Mouse (Mus musculus): ENCODE measurements at regions not wholly inside any gene's neighbourhood (a gene's known extent, or its start where the extent isn't known, plus 50 kb on each side); places are given as distances from the start of the nearest gene placed in this dataset.
A peak's percentile ranks its signal among the peaks of the same experiment; 100 is the strongest.

DNA sequence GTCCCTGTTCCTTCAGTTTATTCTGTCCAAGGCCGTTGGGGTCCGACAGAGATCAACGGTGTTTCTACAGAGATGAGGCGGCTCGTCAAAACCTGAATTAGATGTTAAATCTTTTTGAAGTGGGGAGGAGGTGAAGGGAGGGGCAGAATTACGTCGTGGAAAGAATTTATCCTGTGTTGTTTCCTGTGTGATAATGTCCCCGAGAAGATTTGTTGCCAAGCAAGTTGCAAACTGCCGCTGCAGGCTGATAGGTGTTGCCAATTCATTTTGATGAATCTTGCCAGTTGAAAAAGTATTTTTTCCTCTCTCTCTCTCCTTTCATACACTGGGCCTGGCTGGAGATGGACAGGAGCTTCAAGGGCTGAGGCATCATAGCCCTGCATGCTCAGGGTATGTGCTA is 656.8 kb downstream of the Dhx35 start:
- intact Hi-C loops (cut with DNase I), result no loop called here

DNA sequence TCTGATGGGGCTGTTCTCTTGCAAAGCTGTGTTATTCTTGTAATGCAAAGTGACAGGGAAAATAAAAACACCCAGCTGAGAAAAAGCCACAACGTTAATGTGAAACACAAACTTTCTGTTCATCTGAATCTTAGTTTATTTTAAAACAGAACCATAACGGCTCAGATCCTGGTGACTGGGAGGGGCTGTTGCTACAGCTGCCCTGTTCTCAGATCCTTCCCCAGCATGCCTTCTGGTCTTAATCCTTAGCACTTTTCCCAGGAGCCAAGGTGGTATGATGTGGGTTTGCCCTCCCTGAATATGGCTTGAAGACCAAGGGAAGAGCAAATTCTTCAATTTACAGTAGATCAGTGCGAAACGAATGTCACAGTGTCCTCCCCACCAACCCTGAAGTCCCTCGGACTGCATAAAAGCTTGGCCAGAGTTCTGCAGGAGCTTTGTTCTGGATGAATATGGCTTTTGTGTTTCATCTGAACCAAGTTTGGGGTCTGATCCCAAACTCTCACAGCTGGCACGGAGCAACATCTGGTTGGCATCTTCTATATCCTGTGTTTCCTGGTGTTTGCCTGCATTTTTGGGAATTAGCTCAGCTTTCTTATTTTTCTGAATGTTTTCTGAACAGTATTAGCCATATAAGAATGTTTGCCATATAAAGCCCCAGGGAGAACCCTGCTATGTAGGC is 686.9 kb downstream of the Dhx35 start:
- DNase-seq, result no peak
- intact Hi-C loops (cut with DNase I), result no loop called here

More for the DNA sequence above, 656.8 kb downstream of the Dhx35 start:
- DNase-seq, result no peak

DNA sequence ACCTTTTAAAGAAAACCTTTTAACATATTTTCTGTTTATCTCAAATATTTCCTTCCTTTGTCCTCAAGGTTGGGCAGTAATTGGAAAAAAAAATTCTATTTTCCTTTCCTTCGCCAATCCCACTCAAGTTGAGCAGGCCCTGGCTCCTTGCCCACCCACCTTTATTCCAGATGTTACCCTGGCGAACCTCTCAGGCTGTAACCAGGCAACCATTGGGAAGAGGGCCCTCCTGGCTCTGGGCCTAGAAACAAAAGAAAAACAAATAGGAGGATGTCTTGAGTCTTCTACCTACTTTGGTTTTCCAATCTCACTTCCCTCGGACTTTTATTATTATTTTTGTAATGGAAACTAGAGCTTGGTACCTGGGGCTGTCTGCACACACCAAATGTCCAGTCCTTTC is 696.5 kb downstream of the Dhx35 start:
- intact Hi-C loops (cut with DNase I), result no loop called here
- DNase-seq, result peak; percentile 49 to 73

DNA sequence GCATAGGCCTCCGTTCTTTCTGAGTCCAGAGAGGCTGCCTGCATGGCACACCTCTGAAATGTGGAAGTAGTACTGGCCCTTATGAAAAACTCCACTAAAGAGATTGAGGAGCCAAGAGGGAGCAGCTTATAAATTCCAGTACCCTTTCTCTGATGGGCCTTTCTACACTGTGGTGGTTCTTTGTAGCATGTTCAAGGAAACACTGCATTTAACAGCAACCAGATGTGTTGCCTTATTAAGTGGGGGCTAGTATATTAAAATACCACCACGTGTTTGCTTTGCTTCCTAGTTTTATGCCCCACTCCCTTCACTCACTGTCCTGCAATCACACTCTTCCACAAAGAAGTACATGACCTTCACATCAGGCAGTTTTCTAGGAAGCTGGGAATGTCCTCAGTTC is 704.1 kb downstream of the Dhx35 start:
- intact Hi-C loops (cut with DNase I), result loop anchor here (5.0 kb wide), 1 partner anchor 1414 kb away; the partner anchor contains the start of gene Emilin3
- no peak for DNase-seq

DNA sequence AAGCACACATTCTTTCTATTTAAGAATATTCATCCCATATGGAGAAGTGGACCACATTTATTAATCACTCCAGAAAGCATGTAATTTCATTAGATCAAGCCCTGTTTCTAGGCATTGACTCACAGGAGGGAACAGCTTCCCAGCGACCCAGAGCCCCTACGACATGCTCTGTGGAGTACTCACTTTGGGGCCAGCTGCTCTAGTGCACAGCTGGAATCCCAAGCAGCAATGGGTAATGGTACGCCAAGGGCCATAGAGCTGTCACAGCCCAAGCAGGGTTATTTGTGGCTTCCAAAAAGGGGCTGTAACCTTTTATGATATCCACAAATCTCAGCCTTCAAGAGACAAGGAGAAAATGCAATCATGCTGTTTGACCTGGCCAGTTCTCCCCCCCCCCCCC is 706.4 kb downstream of the Dhx35 start:
- intact Hi-C loops (cut with DNase I), result loop anchor here (10.0 kb wide), 1 partner anchor 156 kb away; no protein-coding TSS in a partner anchor
- DNase-seq, result no peak

DNA sequence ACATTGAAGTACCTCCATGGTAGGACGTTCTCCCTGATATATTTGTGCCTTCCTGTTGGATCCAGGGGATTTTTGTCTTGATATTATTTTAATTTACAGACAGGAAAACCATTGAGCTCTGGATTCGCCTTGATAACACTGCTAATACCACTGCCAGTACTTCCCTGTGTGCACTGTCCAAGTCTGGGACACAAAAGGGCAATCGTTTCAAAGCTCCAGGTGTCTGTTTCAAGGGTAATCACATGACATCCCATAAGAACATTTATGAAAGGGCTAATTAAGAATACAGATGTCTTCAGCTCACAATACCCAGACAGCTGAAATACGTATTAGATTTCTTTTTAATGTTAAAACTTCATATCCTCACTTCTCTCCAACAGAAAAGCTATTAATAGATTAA is 724.5 kb downstream of the Dhx35 start:
- intact Hi-C loops (cut with DNase I), result no loop called here

DNA sequence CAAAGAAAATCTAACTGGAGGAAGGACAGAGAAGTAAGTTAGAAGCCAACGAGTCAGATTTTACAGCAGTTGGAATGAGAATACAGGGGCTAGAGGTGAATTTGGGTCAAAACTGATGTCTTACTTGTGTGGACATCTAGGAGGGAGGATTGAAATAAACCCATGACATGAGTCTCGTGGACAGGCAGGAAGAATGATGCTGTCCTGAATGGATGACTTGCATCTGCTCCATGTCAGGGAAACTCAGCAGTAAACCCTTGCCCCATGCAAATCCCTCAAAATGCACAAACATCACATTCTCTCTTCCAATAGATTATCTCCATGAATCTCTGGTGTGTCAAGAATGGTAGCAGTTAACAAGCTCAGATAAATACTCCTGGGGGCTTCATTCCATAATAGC is 729.1 kb downstream of the Dhx35 start:
- intact Hi-C loops (cut with DNase I), result no loop called here
- no peak for DNase-seq

More for the DNA sequence above, 724.5 kb downstream of the Dhx35 start:
- no peak for DNase-seq

DNA sequence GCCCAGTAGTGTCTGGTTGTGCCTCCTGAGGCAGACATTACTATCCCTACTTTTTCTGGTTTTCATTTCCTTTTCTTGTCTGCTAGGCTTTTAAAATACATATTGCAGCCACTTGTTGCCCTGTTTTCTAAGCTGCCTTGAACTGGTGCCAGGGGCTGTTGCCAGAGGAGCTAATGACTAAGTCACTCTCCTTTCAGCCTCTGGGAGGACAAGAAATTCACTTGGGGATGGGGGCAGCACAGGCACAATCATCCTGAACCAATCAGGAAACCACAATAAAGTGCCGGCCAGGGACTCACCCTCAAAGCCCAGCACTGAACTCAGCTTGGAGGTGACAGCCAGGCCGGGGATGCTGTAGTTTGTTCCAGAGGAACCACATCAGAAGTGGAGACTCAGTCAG is 740.3 kb downstream of the Dhx35 start:
- peak; percentile 68 to 75 for DNase-seq
- intact Hi-C loops (cut with DNase I), result no loop called here

DNA sequence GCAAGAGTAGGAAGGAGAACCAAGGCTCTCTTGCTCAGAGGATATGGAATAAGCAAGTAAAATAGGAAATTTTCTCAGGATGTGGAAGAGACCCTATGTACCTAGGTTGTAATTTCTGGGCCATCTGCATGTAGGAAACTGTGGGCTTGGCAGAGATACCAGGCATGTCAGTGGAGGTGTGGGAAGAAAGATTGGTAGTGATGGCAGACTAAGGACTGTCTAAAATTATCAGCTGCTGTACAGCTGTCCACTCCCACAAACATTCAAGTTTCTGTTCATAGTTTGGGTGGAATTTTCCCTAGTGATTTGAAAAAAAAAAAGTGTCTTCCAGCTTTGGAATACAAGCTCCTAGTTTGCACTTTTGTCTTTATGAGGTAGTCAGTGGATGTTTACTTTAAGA is 744.7 kb downstream of the Dhx35 start:
- intact Hi-C loops (cut with DNase I), result no loop called here
- DNase-seq, result no peak

DNA sequence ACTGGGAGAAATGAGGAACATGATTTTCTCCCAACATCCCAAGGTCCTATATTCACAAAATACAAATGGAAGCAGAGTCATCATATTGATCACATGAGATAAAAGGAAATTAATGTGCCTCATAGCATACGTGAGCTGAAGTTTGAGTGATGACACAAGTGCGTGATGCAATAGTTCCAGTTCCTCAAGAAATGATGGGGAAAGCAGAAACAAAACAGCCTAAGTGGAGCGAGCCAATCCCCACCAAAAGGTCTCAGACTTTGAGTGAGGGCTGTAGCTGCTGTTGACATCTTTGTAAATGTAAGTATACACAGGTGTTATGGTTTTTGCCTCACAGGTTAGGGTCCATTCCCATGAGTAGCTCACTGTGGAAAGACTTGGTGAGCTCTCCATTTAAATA is 763.0 kb downstream of the Dhx35 start:
- intact Hi-C loops (cut with DNase I), result no loop called here
- DNase-seq, result no peak

DNA sequence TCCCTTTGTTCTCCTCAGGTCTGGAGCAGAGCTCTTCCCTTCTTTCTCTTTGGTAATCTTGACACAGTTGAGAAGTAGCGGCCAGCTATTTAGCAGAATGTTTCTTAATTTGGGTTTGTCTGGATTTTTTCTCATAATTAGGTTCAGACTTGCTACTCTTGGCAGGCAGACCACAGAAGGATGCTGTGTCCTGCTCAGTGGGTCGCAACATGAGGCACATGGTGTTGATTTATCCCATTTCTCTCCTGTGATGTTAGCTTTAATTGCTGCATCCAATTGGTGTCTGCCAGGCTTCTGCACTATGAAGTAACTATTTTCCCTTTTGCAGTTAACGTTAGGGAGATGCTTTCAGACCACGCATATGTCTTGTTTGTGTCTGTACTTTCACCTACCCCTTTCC is 768.7 kb downstream of the Gm826 start:
- DNase-seq, result no peak
- intact Hi-C loops (cut with DNase I), result no loop called here

DNA sequence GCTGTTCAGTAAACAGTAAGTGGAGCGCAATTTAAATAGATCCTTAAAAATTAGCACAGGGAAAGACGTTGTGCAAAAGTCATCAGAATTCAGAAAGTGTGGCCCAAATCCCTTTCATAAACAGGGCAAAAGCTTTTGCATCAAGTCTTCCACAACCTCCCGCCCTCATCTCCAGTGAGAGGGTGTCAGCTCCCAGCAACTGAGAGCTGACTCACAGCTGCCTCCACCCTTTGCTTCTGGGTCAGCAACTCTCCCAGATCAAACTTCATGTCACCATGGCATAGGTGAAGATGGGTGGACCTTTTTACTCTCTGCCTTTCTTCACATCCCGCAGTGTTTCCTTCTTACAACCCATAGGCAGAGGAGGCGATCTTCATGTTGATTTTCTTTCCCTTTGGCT is 768.0 kb downstream of the Gm826 start:
- intact Hi-C loops (cut with DNase I), result no loop called here
- peak in 1 of 2 experiments; percentile 20 for DNase-seq

DNA sequence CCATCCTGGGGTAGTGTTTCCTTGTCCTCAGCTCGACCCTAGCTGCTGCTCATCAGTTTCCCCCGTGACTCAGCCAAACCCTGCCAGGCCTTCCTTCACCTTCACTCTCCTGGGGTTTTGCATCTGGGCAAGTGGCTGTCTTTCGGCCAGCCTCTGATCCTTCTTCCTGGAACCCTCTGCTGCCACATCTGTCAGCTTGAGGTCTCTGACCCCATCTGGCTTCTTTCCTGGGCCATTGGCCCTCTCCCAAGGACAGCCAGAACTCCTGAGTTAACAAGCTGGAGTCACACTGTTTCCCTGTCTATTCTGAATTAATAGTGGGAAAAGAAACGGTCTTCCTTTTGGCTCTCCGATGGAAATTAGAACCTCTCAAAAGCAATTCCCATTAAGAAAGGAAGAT is 767.5 kb downstream of the Gm826 start:
- peak; percentile 87 to 93 for DNase-seq
- intact Hi-C loops (cut with DNase I), result no loop called here

DNA sequence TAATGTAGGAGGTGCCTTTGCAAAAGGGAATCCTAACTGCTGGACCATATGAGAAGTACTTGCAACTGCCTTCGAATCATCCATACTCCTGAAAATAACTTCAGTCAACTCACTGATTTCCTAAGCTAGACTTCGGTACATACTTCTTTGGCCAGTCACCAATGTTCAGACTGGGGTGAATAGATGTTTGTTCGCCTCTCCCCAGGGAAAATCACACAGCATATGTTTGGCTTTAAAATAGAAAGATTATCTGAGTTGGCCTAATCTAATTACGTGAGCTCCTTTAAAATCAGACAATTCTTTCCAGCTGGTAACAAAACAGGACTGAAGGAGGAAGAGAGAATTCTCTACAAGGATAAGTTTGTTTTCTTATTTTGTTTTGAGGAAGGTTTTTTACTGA is 765.6 kb downstream of the Gm826 start:
- no peak for DNase-seq
- intact Hi-C loops (cut with DNase I), result no loop called here

DNA sequence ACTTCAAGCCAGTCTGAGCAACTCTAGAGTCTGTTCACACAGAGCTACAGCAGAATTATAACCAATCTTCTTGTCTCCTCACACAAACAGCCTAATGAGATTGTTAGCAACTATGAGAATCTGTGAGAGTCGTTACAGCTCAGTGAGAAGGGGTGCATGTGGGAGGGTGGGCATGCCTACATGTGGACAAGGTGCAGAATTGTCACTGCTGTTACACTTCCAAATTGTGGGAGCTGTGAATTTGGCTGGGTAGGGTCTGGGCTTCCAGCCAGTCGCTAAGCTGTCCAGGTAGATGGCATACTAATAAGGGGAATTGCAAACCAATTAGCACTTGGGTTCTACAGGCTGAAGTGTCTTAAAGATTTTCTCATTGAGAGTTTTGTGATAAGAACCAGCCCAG is 762.1 kb downstream of the Gm826 start:
- intact Hi-C loops (cut with DNase I), result no loop called here
- no peak for DNase-seq

DNA sequence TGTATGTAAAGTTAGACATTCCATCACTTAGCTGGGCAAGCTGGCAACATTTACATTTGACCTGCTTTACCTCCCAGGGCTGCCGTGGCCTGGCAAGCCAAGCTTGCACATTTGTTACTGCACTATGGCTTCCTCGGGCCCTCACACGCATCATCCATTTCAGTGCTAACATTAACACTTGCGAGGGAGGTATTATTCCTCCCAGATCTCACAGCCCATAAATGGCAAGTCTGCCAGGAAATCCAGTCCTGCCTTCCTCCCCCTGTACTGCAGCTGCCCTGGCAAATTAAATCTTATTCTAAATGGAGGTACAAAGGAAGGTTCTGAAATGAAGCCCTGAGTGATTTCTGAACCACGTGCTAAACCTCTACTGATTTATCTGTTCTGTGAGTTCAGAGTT is 758.7 kb downstream of the Gm826 start:
- intact Hi-C loops (cut with DNase I), result no loop called here
- no peak for DNase-seq

DNA sequence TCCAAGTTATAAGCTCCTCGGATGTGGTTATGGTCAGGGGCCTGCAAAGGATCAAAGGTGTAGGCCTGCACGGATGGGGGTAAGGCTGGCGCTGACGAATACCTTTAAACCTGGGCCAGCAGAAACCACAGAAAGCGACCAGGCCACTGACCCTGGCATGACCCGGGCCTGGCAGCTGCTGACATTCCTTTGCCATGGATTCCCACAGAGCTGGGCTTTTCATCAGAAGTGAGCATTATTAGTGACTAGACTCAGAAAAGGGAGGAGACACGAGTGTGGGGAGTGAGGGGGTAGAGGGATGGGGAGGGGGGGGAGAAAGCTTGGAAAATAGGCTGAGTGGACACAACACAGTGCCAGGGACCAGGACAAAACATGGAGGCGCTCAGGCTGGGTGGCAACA is 750.9 kb downstream of the Gm826 start:
- intact Hi-C loops (cut with DNase I), result no loop called here
- DNase-seq, result no peak

DNA sequence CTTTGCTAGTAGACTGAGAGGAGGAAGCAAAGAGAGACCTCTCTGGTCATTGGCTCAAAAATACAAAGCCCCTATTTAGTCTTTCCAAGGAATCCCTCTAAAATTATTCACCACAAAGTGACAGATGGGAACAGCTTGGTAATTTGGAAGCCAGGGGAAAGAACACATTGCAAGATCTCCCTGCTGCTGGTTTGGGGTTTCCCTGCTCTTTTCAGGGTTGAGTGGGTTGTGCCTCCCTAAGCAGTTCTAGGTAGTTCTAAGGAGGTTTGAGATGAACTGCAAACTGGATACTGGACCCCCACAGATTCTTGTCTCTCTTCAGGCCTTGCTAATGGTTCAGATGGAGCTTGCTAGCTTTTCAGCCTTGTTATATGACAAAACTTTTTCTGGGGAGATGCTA is 749.3 kb downstream of the Gm826 start:
- DNase-seq, result no peak
- intact Hi-C loops (cut with DNase I), result no loop called here

DNA sequence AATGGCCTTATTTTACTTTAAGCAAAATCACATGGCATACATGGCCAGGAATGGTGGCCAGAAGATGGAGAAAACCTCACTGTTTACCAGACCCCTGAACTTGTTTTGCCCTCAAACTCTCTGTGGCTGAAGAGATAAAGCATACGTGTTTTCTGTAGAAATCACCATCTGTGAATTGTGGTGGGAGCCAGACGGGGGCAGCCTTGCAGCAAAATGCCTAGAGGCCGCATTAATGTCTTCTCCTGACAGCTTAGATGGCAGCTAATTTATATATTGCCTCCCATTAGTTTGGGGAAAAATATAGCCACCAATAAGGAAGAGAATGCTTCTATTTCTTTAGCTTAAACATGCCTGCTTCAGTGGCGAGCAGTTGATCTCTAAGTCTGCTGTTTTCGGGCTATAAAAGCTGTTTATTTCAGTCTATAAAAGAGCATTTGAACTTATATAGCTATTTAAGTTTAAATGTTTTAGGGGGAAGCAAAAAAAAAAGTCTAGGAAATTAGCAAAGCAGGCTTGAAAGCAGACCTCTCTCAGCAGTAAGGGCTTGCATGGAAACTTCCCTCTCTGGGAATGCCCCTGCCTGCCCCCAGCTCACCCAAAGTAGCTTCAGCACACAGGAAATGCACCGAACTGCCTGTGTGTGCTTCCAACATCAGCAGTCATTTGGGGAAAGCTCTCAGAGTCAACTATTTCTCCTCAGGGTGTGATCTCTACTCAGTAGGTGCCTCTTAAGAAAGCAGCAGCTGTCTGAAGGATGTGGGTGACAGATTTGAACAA is 747.1 kb downstream of the Gm826 start:
- intact Hi-C loops (cut with DNase I), result no loop called here

DNA sequence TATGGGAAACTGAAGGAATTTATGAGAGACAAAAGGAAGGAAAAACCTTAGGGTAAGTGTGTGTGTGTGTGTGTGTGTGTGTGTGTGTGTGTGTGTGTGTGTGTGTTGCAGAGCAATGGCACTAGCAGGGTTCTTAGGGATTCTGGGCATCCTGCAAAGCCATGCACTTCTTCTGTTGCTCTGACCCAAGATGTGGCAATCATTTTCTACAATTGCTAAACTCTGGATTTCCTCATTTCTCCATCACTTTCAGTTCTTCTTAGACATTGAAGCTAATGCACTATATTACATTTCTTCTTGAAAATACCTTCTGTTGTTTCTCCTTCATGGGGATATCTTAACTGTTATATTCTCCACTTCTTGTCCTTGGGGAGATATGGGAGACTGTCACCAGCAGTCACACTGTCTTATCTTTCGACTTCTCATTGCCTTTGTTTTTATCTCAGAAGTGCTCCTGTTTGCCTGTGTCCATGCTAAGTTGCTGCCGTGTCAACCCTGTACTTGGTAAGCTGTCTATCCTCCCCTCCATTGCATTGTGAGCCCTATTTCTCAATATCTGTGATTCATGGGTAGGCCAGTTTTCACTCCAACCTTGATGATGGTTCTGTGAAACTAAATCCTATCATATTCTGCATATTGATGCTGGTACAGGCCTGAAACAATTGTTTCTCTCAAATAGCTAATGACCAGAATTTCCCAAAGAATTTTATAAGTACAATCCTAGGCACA is 742.4 kb downstream of the Gm826 start:
- no peak for DNase-seq
- intact Hi-C loops (cut with DNase I), result no loop called here

More for the DNA sequence above, 747.1 kb downstream of the Gm826 start:
- DNase-seq, result no peak

DNA sequence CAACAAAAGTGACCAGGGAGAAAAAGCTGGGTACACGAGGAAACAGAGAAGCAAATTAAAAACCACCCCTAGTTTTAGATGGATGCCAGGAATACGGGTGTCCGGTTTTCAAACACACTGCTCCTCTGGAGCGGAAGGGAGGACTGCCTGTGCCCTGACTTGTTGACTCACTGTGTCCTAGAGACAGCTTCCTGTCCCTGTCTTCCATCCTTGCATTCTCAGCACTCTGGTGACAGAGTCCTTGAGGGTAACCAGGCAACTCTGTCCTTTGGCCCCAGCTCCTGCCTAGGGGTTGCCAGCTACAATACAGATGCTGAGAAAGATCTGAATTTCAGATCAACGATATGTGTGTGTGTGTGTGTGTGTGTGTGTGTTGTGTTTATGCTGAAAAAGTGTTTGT is 741.1 kb downstream of the Gm826 start:
- no peak for DNase-seq
- intact Hi-C loops (cut with DNase I), result no loop called here
